Comparison of ENCODE assay signal across 22 mouse cellular contexts in the genomic region with DNA sequence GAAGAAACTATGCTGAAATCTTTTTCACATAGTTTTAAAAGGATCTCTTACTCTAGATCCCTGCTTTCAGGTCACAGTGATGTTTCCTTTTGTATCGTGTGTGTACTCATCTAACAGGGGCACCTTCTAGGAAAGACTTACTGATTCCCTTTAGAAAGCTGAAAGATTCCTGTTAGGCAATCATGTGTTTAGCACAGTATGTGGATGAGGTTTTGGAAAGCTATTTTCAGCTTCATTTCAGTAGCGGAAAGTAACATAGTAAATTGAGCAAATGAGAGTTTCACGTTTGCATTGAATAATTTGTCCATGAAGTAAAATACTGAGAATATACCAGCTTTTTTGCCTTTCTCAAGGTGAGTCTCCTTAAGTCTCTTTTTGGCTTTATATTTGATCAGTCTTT. TPM values are rescaled to one million over a fixed set of nuclear protein-coding genes. Genes with fewer than 3 reads are reported as not detected.
A peak's percentile ranks its signal among the peaks of the same experiment; 100 is the strongest.
DNase-seq lines count a peak whose midpoint lies in the region; ATAC-seq and TF ChIP-seq lines count a peak whose summit lies in the region.
"Had no signal": no experiment of that assay in that cellular context is flagged by ENCODE, and none has a peak within 500 bp of the region (broad histone marks: within the 10 kb centered on the region; RNA-seq: fewer than 3 reads in every experiment).

No protein-coding gene starts in this region.

- no peak for DNase-seq in frontal cortex, postnatal 14 days (ENCODE audit: low spot score in 2 of 2)
- DNase-seq in midbrain, embryonic 11.5 days (ENCODE audit: low spot score, missing footprints): peak; percentile 72
- DNase-seq in Muller cell, postnatal 12 days (ENCODE audit: inconsistent ontology term): peak; percentile 26
- DNase-seq: adrenal gland, adult 2 months; adrenal gland, adult 8-10 months; adrenal gland, postnatal 10 days; adrenal gland, postnatal 14 days; adrenal gland, postnatal 25 days; adrenal gland, postnatal 36 days; B cell, adult 2 months; cerebellum, adult 11 months; cerebellum, adult 11-12 months; cerebellum, adult 18-20 months; cerebellum, adult 2 months had no signal

- H3K27me3 ChIP-seq in midbrain, embryonic 11.5 days (ENCODE audit: control insufficient read depth, insufficient read depth, low read length): no peaks in the 10 kb centered on the region
- H3K27me3 ChIP-seq in midbrain, embryonic 16.5 days (ENCODE audit: control insufficient read depth, insufficient read depth, low read depth, low read length): no peaks in the 10 kb centered on the region
- H3K27me3 ChIP-seq in intestine, postnatal 0 days (replicated peaks; ENCODE audit: control insufficient read depth, insufficient read depth, low read length): no peaks in the 10 kb centered on the region
- H3K27me3 ChIP-seq: CH12.LX, Patski had no signal

- no peak overlapping the region for H3K9ac ChIP-seq in midbrain, embryonic 11.5 days (ENCODE audit: low read length)
- no peak overlapping the region for H3K9ac ChIP-seq in midbrain, embryonic 16.5 days (ENCODE audit: low read depth, low read length)
- H3K9ac ChIP-seq in intestine, postnatal 0 days (ENCODE audit: low read depth, low read length): no peak overlapping the region

- ATAC-seq in frontal cortex, adult (ENCODE audit: low TSS enrichment): peak; percentile 65
- no peak for ATAC-seq in midbrain, embryonic 11.5 days (ENCODE audit: low FRiP score)
- ATAC-seq in midbrain, embryonic 16.5 days: no peak
- ATAC-seq in intestine, postnatal 0 days: no peak
- ATAC-seq: activated CD4-positive, CD25-positive, alpha-beta regulatory T cell, adult 4 months; CD4-positive, CD25-positive, alpha-beta regulatory T cell, adult 4 months; Patski had no signal

- H3K36me3 ChIP-seq in midbrain, embryonic 11.5 days (ENCODE audit: control insufficient read depth, insufficient read depth, low read length): no peaks in the 10 kb centered on the region
- H3K36me3 ChIP-seq in midbrain, embryonic 16.5 days (ENCODE audit: control insufficient read depth, insufficient read depth, low read length): no peaks in the 10 kb centered on the region
- H3K36me3 ChIP-seq in intestine, postnatal 0 days (ENCODE audit: control insufficient read depth, insufficient read depth): no peaks in the 10 kb centered on the region

- no peak overlapping the region for H3K4me2 ChIP-seq in midbrain, embryonic 11.5 days
- H3K4me2 ChIP-seq in midbrain, embryonic 16.5 days (ENCODE audit: low read length): no peak overlapping the region
- H3K4me2 ChIP-seq in intestine, postnatal 0 days (replicated peaks; ENCODE audit: low read depth): no peak overlapping the region

- TF ChIP-seq CTCF in intestine, postnatal 0 days (IDR thresholded peaks at IDR 0.05; ENCODE audit: low read depth): no peak

- H3K4me1 ChIP-seq in midbrain, embryonic 11.5 days (ENCODE audit: control insufficient read depth, insufficient read depth, low read length): no peaks in the 10 kb centered on the region
- no peaks in the 10 kb centered on the region; the same call in 1 of the 2 replicates for H3K4me1 ChIP-seq in midbrain, embryonic 16.5 days (ENCODE audit: control insufficient read depth, insufficient read depth, low read length)
- no peaks in the 10 kb centered on the region for H3K4me1 ChIP-seq in intestine, postnatal 0 days (replicated peaks; ENCODE audit: control insufficient read depth, insufficient read depth, low read length)

- 84% methylated on average over 3 of the region's 3 CpGs for WGBS in midbrain, embryonic 11.5 days
- WGBS in midbrain, embryonic 16.5 days: 88% methylated on average over 3 of the region's 3 CpGs
- WGBS in intestine, postnatal 0 days: 88% methylated on average over 3 of the region's 3 CpGs

- no peak overlapping the region for H3K4me3 ChIP-seq in midbrain, embryonic 11.5 days (ENCODE audit: low read depth, low read length)
- H3K4me3 ChIP-seq in midbrain, embryonic 16.5 days (ENCODE audit: low read depth, low read length): no peak overlapping the region
- H3K4me3 ChIP-seq in intestine, postnatal 0 days (ENCODE audit: low read depth, low read length): no peak overlapping the region

- H3K9me3 ChIP-seq in midbrain, embryonic 11.5 days (ENCODE audit: control insufficient read depth, low read length): no peaks in the 10 kb centered on the region
- H3K9me3 ChIP-seq in midbrain, embryonic 16.5 days (replicated peaks; ENCODE audit: control insufficient read depth, low read length, poor library complexity, severe bottlenecking): no peaks in the 10 kb centered on the region
- no peaks in the 10 kb centered on the region for H3K9me3 ChIP-seq in intestine, postnatal 0 days (ENCODE audit: control insufficient read depth)
- H3K9me3 ChIP-seq: G1E had no signal

- H3K27ac ChIP-seq in midbrain, embryonic 11.5 days (ENCODE audit: low read depth, low read length): no peak overlapping the region
- H3K27ac ChIP-seq in midbrain, embryonic 16.5 days (ENCODE audit: low read length): no peak overlapping the region
- H3K27ac ChIP-seq in intestine, postnatal 0 days (ENCODE audit: low read depth, low read length): no peak overlapping the region

RNA-seq across cellular contexts. Expression of a gene that starts 26.0 kb away (rescaled TPM):
- polyA plus RNA-seq in midbrain, embryonic 11.5 days (2014; fragmentation: Nextera tagmentation; extraction: Ambion mirVana): 19.4 and 22.6 TPM in 2 replicates
- polyA plus RNA-seq in midbrain, embryonic 16.5 days (2015; fragmentation: Nextera tagmentation; extraction: Ambion mirVana): 23.6 and 30.1 TPM in 2 replicates
- polyA plus RNA-seq in intestine, postnatal 0 days (2015; fragmentation: Nextera tagmentation; extraction: Ambion mirVana): 42.8 and 47.4 TPM in 2 replicates

Comparison
In these comparisons a context has a peak if more than half of its experiments do, and no peak if none do; other contexts are left out.
1. DNase-seq: peak in midbrain, embryonic 11.5 days (single experiment) and Muller cell, postnatal 12 days (single experiment); none in frontal cortex, postnatal 14 days (0 of 2).